Mouse (Mus musculus): ENCODE data around the gene Cep112. TPM values are rescaled to one million over a fixed set of nuclear protein-coding genes. Genes with fewer than 3 reads are reported as not detected.

Gene Cep112
- polyA plus RNA-seq, 1 experiment from 2014 or later: 1.4 TPM

DNA sequence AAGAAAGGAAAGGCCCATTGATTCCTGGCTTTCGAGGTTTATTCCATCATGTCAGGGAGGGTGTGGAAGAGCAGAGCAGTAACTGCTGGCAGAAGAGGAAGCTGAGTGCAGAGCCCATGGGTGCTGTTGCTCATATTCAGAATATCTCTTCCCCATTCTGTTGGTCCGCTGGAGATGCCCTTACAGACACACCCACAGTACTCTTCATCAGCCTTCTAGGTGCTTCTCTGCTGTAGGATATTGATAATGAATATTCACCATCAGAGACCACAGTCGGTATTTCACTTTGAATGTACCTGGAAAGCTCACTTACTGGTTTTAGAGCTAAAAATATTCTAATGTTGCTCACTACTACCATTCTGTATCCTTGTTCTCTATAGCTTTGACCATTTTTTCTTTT is 109.0 kb downstream of the Cep112 start:
- Histone ChIP-seq H3K4me3 (replicated peaks) (no peak overlapping the region), H3K36me3 (no peaks in the 10 kb centered on the region), H3K9me3 (replicated peaks) (no peaks in the 10 kb centered on the region), H3K27ac (no peak overlapping the region), H3K27me3 (no peaks in the 10 kb centered on the region), H3K4me1 (replicated peaks) (no peaks in the 10 kb centered on the region), H3K9ac (no peak overlapping the region), H3K4me2 (no peak overlapping the region)
- ATAC-seq (ENCODE audit: low read depth) (no peak), DNase-seq (no peak)
- 47% methylated on average over 3 of the region's 3 CpGs for WGBS (ENCODE audit: insufficient replicate concordance)

- Histone ChIP-seq H3K9me3 (replicated peaks) (no peaks in the 10 kb centered on the region), H3K9ac (no peak overlapping the region), H3K27me3 (no peaks in the 10 kb centered on the region), H3K4me1 (replicated peaks) (no peaks in the 10 kb centered on the region), H3K27ac (no peak overlapping the region), H3K4me3 (replicated peaks) (no peak overlapping the region), H3K36me3 (no peaks in the 10 kb centered on the region), H3K4me2 (no peak overlapping the region)
- 64% methylated on average over 4 of the region's 4 CpGs for WGBS (ENCODE audit: insufficient replicate concordance)
- DNase-seq: no peak
- ATAC-seq (ENCODE audit: low read depth): no peak
Measured at GRCm38 (mm10) chr11:108552997-108553622, 128.1 kb downstream of the Cep112 start.

DNA sequence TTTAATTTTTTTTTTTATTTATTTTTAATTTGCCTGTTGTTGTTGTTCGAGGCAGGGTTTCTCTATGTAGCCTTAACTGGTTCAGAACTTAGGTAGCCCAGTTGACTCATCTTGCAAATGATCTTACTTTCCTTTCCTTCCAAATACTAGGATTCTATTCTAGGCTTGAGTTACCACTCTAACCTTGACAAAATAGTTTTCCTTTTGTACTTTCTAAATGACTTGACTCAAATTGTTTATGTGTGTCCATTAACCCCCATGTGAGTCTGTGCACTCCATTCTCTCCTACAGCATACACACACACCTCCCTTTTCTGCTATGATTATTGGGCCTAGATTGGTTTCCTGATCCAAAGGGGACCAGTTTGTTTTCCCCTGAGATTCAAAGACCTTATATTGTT is 128.9 kb downstream of the Cep112 start:
- 43% methylated on average over 1 of the region's 1 CpGs for WGBS (ENCODE audit: insufficient replicate concordance)
- H3K4me3 ChIP-seq (replicated peaks): no peak overlapping the region

DNA sequence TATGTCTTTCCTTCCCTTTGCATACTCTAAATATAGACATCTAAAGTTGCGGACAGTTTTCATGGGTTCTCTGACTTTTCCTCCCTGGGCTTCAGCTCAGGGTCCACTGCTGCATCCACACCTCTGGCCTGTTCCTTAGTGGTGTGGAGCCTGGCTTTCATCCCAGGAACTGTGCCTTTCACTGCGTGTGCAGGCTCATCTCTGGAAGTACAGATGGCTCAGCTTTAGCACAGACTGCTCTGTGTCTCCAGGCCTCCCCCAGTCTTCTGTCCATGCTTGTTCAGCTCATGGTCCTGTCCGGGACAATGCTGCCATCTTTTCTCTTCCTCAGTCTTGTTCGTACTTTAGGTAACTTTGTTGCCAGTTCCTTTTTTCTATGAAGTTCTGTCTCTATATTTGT is 133.6 kb downstream of the Cep112 start:
- Histone ChIP-seq H3K36me3 (no peaks in the 10 kb centered on the region), H3K9ac (no peak overlapping the region), H3K4me1 (replicated peaks) (no peaks in the 10 kb centered on the region), H3K4me2 (no peak overlapping the region), H3K4me3 (replicated peaks) (no peak overlapping the region), H3K9me3 (replicated peaks) (no peaks in the 10 kb centered on the region), H3K27ac (no peak overlapping the region), H3K27me3 (no peaks in the 10 kb centered on the region)
- DNase-seq (no peak), ATAC-seq (ENCODE audit: low read depth) (no peak)
- 65% methylated on average over 4 of the region's 4 CpGs for WGBS (ENCODE audit: insufficient replicate concordance)

More for the DNA sequence above, 128.9 kb downstream of the Cep112 start:
- no peak for ATAC-seq (ENCODE audit: low read depth)
- no peaks in the 10 kb centered on the region for H3K9me3 ChIP-seq (replicated peaks)
- no peaks in the 10 kb centered on the region for H3K36me3 ChIP-seq
- no peaks in the 10 kb centered on the region for H3K4me1 ChIP-seq (replicated peaks)
- no peaks in the 10 kb centered on the region for H3K27me3 ChIP-seq
- H3K27ac ChIP-seq: no peak overlapping the region
- DNase-seq: no peak
- H3K9ac ChIP-seq: no peak overlapping the region
- no peak overlapping the region for H3K4me2 ChIP-seq

GRCm38 (mm10) chr11:108559506-108559905 is 134.5 kb downstream of the Cep112 start:
- ATAC-seq (ENCODE audit: low read depth) (no peak), DNase-seq (no peak)
- H3K4me2 ChIP-seq: no peak overlapping the region
- no peak overlapping the region for H3K9ac ChIP-seq
- H3K4me1 ChIP-seq (replicated peaks): no peaks in the 10 kb centered on the region
- no peaks in the 10 kb centered on the region for H3K36me3 ChIP-seq
- no peaks in the 10 kb centered on the region for H3K27me3 ChIP-seq
- H3K27ac ChIP-seq: no peak overlapping the region
- H3K4me3 ChIP-seq (replicated peaks): no peak overlapping the region
- H3K9me3 ChIP-seq (replicated peaks): no peaks in the 10 kb centered on the region

- Histone ChIP-seq H3K27ac (no peak overlapping the region), H3K4me2 (no peak overlapping the region), H3K4me1 (replicated peaks) (no peaks in the 10 kb centered on the region), H3K9ac (no peak overlapping the region), H3K4me3 (replicated peaks) (no peak overlapping the region), H3K9me3 (replicated peaks) (no peaks in the 10 kb centered on the region), H3K27me3 (no peaks in the 10 kb centered on the region), H3K36me3 (no peaks in the 10 kb centered on the region)
- ATAC-seq (ENCODE audit: low read depth): no peak
- no peak for DNase-seq
- WGBS (ENCODE audit: insufficient replicate concordance): 48% methylated on average over 5 of the region's 5 CpGs
Measured at GRCm38 (mm10) chr11:108562076-108562475, 137.1 kb downstream of the Cep112 start.

DNA sequence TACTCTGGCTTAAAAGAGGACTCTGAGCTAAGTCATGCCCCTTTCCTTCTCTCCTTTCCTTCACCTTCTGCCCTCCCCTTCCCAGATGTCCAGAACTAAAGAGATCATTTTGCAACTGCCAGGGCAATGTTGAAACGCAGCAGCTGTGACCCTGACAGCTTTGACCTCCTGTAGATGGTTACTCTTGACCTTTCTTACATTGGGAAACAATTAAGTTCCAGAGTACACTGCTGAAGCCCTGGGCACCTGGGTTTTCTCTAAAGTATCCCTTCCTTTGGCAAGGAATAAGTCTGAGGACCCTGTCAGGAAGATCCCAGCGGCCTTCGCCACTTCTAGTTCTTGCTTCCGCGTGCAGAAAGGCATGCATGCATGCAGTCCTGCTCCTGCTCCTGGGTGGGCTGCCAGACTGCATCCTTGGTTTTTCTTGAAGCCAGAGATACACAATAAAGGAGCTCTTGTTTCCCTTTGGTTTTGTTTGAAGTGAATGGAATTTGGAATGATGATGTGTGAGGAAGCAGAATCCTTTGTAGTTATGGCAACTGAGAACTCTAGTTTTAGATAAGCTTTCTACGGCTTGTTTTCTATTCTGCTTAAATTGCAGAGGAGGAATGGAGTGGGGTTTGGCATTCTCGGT is 161.7 kb downstream of the Cep112 start:
- H3K4me2 ChIP-seq: no peak overlapping the region
- 59% methylated on average over 7 of the region's 7 CpGs for WGBS (ENCODE audit: insufficient replicate concordance)
- H3K9ac ChIP-seq: no peak overlapping the region
- DNase-seq: no peak
- no peaks in the 10 kb centered on the region for H3K36me3 ChIP-seq
- H3K4me1 ChIP-seq (replicated peaks): peaks cover 5% of the 10 kb centered on the region; the same call in 1 of the 2 replicates
- ATAC-seq (ENCODE audit: low read depth): no peak
- H3K27ac ChIP-seq: no peak overlapping the region
- no peaks in the 10 kb centered on the region for H3K9me3 ChIP-seq (replicated peaks)
- H3K27me3 ChIP-seq: no peaks in the 10 kb centered on the region
- H3K4me3 ChIP-seq (replicated peaks): no peak overlapping the region

- Histone ChIP-seq H3K9ac (no peak overlapping the region), H3K4me1 (replicated peaks) (no peaks in the 10 kb centered on the region), H3K9me3 (replicated peaks) (no peaks in the 10 kb centered on the region), H3K4me3 (replicated peaks) (no peak overlapping the region), H3K27ac (no peak overlapping the region), H3K27me3 (no peaks in the 10 kb centered on the region), H3K36me3 (no peaks in the 10 kb centered on the region), H3K4me2 (no peak overlapping the region)
- DNase-seq (no peak), ATAC-seq (ENCODE audit: low read depth) (no peak)
- 23% methylated on average over 5 of the region's 5 CpGs for WGBS (ENCODE audit: insufficient replicate concordance)
Measured at GRCm38 (mm10) chr11:108593207-108593958, 168.4 kb downstream of the Cep112 start.

DNA sequence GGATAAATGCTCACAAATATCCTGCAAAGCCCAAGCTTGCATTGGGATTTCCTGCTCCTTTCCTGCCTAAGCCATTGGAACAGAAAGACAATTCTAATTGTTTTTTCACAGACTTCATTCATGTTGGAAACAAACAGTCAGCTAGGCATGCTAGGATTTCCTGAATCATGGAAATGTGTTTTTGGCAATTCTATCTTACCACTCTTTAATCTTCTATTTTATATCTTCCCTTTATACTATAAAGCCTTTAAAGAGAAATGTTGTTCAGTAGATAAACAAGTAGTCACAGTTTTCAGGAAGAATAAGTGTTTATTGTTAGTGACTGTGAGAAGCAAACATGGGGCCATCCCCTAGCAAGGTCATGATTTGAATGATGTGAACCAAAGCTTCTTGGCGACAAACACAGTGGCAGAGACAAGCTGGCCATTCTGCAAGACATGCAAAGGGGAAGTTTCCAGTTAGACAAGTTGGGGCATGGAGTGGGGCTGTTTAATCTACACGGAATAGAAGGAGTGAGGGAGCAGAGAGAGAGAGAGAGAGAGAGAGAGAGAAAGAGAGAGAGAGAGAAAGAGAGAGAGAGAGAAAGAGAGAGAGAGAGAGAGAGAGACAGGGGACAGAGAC is 169.1 kb downstream of the Cep112 start:
- no peak overlapping the region for H3K9ac ChIP-seq
- 31% methylated on average over 2 of the region's 2 CpGs for WGBS (ENCODE audit: insufficient replicate concordance)
- no peak overlapping the region for H3K4me2 ChIP-seq
- no peaks in the 10 kb centered on the region for H3K36me3 ChIP-seq
- no peak overlapping the region for H3K27ac ChIP-seq
- H3K27me3 ChIP-seq: no peaks in the 10 kb centered on the region
- H3K4me3 ChIP-seq (replicated peaks): no peak overlapping the region
- ATAC-seq (ENCODE audit: low read depth): no peak
- no peaks in the 10 kb centered on the region for H3K4me1 ChIP-seq (replicated peaks)
- no peaks in the 10 kb centered on the region for H3K9me3 ChIP-seq (replicated peaks)
- DNase-seq: no peak

DNA sequence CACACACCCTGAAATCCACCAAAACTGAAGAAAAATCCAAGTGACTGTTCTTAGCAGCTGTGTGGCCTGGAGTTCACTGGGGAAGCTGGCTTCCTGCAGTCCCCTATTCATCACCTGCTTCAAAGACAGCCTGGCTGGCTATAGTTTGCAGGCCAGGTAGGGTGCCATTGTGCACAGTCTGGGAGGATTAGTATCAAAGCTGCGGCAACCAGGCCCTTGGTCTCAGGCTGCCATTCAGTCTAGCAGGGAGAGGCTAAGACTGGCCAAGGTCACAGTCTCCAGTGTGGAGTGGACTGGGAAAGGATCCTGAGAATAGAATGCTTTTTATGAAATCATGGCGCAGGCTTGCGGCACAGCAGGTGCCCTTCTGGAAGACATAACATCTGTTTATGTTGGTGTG is 180.3 kb downstream of the Cep112 start:
- H3K27ac ChIP-seq: no peak overlapping the region
- no peaks in the 10 kb centered on the region for H3K9me3 ChIP-seq (replicated peaks)
- H3K4me3 ChIP-seq (replicated peaks): no peak overlapping the region
- no peak overlapping the region for H3K4me2 ChIP-seq
- no peaks in the 10 kb centered on the region for H3K4me1 ChIP-seq (replicated peaks)
- DNase-seq (no peak), ATAC-seq (ENCODE audit: low read depth) (no peak)
- no peak overlapping the region for H3K9ac ChIP-seq
- WGBS (ENCODE audit: insufficient replicate concordance): 79% methylated on average over 3 of the region's 3 CpGs
- no peaks in the 10 kb centered on the region for H3K36me3 ChIP-seq
- H3K27me3 ChIP-seq: no peaks in the 10 kb centered on the region

GRCm38 (mm10) chr11:108606036-108606435 is 181.0 kb downstream of the Cep112 start:
- no peaks in the 10 kb centered on the region for H3K9me3 ChIP-seq (replicated peaks)
- no peak overlapping the region for H3K4me3 ChIP-seq (replicated peaks)
- H3K9ac ChIP-seq: no peak overlapping the region
- ATAC-seq (ENCODE audit: low read depth) (no peak), DNase-seq (no peak)
- H3K36me3 ChIP-seq: no peaks in the 10 kb centered on the region
- no peak overlapping the region for H3K27ac ChIP-seq
- no peak overlapping the region for H3K4me2 ChIP-seq
- 74% methylated on average over 11 of the region's 11 CpGs for WGBS (ENCODE audit: insufficient replicate concordance)
- H3K27me3 ChIP-seq: no peaks in the 10 kb centered on the region
- no peaks in the 10 kb centered on the region for H3K4me1 ChIP-seq (replicated peaks)
